Mouse (Mus musculus) right cerebral cortex, adult 2 months (tissue): ENCODE measurements around the gene Erbb2.

Experiments
- DNase-seq, 2 experiments: peaks; one replicate each; pipeline ENCODE4 v3.0.0; 2021 to 2022; ENCODE audit warnings: low spot score in 2 of 2

Erbb2 gene

DNA sequence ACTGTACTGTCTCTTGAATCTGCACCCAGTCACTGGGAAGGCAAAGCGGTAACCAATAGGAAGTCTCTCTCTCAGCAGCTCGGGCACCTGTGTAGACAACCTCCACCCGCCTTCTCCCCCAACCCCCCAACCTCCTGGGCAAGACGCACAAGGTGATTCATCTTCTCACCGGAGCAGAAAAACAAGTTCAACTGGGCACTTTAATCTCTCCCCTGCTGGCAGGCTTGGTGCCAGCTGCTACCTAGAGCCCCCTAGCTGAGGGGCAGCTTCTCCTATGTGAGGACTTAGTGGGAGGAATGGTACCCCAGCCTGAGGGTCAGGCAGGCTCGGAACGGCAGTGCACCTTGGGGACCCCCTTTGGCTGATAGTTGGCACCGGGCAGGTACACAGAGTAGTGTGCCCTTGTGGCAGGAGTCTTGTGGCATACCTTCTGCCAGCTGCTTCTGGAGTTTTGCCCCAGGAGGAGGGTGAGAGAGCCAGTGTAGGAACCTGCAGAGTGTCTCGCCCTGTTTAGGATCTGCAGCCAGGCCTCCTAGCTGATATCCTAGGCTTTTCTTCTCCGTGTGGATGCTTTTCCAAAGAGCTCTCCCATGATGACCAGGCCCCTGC is 6.8 kb downstream of the Erbb2 start:
- DNase-seq: no peak

DNA sequence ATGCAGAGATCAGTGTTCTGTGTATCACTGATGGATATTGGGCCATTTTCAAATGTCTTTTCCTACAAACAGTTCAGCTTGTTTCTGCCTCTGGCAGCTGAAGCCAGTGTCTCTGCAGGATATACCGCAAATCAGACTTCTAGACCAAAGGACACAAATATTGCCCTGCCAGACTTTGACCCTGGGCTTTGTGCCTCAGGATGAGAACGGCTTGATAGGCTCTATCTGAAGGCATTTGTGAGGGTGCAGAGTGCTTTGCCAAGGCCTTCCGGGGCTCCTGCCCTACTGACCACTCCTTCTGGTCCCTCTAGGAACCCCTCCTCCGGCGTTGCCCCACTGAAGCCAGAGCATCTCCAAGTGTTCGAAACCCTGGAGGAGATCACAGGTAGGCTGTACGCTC is 14.3 kb downstream of the Erbb2 start:
- no peak for DNase-seq

DNA sequence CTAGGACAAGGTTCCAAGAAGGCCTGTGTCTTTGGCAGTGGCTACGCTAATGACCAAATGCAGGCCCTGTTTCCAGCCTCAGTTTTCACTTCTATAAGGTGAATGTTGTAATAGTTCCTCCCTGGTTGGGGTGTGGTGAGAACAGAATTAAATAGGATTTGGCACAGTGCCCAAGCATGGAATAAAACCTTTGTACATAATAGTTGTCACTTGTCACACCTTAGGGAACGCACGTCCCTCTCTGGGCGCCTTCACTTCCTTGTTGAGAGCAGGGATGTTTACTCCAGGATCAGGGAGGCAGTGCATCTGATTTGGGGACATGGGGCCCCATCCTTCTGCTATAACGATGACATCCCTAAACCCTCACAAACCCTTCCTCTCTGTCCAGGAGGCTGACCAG is 16.2 kb downstream of the Erbb2 start:
- DNase-seq: no peak

DNA sequence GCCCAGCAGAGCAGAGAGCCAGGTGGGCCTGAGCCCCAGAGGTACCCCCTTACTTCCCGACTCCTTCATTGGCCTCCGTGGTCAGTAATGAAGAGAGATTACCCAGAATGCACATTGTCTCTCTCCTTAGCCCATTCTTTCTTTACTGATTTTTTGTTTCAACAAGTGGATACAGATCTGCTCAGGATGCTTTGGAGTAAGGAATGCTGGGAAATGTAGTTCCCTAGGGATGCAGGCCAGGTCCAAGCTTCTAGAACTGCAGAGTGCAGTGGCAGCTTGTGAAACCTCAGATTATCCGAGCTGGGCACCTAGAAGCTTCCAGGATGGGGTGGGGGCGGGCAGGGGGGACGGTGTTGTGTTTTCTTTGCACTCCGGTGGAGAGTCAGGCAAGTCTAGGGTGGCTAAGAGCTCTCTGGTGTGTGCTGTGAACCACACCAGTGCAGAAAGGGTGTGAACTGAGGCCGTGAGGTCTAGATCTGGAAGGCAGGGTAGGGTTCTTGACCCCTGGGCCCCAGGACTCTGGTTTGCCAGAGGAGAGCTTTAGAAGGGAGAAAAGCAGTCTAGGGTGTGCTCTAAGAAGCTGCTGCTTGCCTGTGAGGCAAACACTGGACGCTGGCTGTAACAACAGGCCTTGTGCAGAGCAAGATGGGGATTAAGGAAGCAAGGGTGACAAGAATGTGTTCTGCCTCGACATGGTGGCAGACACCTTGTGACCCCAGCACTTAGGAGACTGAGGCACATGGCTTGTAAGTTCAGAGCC is 19.7 kb downstream of the Erbb2 start:
- no peak for DNase-seq

DNA sequence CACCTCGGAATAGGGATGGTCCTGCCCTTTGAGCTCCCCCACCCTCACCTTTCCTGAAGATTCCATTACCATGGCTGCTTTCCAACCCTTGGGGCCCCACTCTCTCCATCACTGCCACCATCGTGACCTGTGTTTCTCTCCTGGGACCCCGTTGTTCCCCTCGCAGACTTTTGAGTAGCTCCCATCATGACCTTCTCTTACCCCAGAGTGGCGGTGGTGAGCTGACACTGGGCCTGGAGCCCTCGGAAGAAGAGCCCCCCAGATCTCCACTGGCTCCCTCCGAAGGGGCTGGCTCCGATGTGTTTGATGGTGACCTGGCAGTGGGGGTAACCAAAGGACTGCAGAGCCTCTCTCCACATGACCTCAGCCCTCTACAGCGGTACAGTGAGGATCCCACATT is 23.5 kb downstream of the Erbb2 start:
- DNase-seq: no peak

DNA sequence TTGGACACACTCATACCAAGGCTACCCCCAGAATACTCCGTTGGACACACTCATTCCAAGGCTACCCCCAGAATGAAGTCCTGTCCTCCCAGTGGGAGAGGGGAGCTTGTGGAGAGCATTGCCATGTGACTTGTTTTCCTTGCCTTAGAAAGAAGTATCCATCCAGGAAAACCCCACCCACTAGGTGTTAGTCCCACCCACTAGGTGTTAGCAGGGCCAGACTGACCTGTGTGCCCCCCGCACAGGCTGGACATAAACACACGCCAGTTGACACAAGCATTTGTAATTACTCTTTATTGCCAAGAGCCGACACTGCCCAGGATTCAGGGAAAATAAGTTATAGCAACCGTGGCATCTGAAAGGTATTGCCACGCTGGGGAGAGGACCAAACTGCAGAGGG is 25.2 kb downstream of the Erbb2 start:
- no peak for DNase-seq

DNA sequence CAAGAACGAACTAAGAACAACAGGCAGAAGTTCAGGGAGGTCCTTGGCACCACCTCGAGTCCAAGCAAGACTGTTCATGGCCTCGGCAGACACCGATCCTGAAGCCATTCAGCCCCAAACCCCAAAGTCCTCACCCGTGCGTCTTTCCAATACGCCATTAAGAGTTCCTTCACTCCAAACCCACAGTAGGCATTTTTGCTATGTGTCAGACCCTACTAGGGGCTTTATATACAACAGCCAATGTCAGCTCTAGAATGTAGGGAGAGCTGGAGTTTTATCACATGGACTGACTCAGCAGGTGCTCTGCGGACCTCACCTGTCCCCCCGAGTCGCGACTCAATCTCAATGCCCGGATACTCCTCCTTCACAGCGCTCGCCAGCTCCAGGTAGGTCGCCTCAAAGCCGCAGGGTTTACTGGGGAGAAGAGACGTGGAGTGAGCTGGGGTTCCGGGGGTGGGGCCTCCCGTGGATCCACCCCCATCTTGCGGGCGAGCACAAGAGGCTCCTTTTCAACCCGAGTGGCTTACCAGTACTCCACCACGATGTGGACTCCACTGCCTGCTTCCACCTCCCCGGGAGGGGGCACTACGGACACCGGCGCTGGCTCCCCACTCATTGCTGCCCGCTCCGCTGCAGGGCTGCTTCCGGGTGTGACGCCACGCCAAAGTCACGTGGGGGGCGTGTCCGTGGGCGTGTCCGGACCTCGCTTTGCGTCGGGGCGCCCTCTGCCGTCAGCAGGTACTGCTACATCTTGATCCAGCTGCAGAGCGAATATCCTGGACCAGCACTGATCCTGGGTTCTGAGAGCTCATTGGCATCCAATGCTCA is 26.3 kb downstream of the Erbb2 start, which contains the start of gene Mien1:
Mien1 (minus strand) TSS at position 661 of the 828 bp plus-strand sequence.
- peak; percentile 96 to 97 for DNase-seq

DNA sequence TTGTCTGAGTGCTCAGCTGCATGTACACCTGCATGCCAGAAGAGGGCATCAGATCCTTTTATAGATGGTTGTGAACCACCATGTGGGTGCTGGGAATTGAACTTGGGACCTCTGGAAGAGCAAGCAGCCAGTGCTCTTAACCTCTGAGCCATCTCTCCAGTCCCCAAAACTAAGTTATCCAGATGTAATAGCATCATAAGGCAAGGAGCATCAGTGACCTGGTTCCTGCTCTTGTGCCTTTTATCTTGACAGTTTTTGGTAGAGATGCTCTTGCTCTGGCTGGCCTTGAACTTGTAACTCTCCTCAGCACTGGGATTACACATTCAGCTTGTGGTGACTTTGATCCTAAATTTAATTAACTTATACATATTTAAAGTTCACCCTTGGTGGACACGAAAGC is 31.4 kb downstream of the Erbb2 start:
- DNase-seq: no peak

DNA sequence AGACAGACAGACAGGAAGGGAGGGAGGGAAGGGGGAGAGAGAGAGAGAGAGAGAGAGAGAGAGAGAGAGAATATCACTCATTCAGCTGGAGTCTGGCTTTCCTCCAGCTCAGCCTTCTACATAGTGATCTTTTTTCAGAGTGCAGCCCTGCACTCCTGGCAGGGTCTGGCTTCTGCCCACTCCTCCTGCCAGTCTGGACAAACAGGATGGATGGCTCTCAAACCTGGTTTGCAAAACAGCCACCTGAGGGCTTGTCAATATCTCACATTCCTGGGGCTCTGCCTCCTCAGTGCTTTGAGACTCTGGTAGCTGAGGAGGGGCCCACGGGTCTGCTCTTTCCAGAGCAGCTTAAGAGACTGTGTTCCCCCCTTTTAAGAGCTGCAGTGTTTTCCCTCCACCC is 33.0 kb downstream of the Erbb2 start:
- DNase-seq: no peak

DNA sequence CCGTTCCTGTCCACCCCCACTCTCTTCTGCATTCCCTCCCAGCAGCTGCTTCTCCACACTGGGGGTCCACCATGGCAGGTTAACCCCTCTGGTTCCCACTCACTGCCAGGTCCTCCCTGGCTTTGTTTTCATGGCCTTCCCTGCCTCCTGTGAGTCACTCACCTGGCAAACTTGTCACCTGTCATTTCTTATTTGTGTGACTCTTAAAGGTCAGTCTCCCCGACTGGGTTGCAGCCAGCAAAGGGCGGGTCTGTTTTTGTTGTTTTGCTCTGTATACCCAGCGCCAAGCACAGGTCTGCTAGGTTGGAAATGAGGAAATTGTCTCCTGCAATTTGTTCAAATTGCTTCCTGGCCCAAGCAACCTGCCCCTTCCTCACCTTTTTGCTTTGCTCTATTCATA is 33.4 kb downstream of the Erbb2 start:
- DNase-seq: no peak

DNA sequence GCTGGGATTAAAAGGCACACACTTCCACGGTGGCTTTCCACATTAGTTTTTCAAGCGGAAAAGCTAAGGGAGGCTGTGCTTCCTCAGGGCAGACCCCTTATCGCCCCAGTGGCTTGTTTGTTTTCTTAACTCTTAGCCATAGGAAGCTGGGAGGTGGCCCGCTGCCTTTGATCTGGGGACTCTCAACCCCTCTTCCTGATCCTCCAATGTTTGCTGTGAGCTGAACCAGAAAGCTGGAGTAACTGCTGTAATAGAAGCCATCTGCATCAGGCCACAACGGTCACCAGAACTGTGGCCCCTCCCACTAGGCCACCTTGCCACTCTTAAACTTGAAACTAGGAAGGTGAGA is 33.9 kb downstream of the Erbb2 start, which contains the start of gene Grb7:
Grb7 (plus strand) TSS at position 182 of the 349 bp plus-strand sequence.
- no peak for DNase-seq

DNA sequence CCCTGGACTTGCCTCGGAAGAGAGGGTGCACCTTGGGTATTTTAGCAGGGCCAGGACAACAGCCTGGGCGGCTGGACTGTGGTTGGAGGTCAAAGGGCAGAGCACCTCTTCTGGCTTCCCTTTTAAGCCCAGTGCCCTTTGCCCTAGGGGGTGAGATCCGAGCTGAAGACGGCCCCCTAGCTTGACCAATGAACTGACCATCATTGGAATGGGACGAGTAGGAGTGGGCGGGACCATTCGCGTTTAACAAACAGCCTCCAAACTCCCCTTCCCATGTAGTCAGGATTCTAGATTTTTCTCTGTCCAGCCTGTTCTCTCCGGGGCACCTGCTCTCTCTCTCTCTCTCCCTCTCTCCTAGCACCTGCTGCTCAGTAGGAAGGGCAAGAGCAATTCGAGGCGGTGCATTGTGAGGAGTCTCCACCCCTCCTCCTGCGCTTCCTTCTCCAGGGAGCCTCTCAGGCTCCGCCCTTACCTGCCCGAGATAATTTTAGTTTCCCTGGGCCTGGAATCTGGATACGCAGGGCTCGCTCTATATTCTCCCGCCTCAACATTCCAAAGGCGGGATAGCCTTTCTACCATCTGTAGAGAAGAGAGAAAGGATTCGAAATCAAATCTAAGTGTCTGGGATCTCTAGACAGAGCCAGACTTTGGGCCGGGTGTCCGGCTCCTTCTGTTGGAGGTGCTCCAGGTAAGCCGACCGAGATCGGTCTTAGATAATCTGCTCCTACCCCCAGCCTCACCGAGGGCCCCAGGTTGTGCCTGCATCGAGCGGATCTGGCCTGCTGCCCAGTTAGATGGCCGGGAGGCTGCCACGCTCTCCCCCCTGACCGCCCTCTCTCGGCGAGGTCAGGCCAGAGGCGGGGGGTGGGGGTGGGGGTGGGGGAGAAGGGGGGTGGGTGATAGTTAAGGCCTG is 34.5 kb downstream of the Erbb2 start:
- no peak for DNase-seq

DNA sequence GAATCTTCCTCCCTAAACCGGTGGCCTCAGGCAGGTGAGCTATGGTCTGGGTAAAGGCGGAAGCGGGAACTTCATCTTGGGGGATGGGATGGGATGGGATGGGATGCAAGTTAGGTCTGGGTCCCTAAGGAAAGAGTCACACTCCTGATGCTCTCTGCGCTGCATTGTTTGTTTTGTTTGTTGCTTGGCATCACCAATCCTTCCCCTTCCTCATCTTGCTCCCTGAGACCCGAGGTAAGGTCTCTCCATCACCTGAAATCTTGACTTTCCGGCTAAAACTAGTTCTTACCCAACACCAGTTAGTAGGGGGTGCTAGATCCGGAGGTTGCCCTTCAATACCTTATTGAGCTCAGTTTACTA is 35.2 kb downstream of the Erbb2 start:
- no peak for DNase-seq

DNA sequence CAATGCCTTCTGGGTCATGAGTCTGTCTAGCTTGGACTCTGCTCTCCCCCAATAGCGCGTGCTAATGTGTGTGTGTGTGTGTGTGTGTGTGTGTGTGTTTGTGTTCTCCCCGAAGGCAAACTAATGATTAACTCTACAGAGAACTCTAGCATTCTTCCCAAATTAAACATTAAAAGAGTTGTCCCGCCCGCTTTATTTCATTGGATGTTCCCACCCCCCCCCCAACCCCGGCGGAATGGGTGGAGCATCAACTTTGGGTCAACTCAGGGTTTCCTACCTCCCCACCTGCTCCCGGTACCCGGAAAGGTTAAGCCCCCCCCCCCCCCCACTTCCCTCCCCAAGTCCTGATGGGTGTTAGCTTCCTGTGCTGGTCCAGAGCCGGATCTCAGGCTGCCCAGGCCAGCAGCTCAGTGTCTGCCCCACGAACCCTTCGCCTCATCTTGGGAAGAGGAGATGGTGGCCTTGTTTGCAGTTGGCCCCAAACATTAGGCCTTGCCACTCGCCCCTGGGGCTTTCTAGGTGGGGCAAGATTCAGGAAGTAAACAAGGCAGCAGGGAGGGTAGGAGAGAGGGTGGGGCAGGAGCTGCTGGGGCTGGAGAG is 36.0 kb downstream of the Erbb2 start:
- no peak for DNase-seq

DNA sequence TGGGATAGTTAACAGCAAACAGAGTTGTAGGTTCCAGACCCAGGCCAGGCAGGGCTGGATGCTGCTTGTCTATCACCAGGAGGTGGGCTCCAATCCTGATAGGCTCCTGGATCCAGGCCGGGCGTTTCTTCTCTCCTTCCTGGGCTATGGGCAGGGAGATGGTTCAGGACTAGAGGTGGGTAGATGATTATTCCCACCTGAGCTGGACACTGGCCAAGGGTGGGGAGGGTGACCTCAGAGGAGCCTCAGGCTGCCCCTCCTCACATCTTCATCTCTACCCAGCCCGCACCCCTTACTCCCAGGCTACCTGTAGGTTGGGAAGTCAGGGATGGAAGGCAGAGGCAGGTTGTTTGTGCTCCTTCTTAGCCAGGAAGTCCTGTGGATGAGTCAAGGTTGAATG is 37.1 kb downstream of the Erbb2 start:
- DNase-seq: no peak

DNA sequence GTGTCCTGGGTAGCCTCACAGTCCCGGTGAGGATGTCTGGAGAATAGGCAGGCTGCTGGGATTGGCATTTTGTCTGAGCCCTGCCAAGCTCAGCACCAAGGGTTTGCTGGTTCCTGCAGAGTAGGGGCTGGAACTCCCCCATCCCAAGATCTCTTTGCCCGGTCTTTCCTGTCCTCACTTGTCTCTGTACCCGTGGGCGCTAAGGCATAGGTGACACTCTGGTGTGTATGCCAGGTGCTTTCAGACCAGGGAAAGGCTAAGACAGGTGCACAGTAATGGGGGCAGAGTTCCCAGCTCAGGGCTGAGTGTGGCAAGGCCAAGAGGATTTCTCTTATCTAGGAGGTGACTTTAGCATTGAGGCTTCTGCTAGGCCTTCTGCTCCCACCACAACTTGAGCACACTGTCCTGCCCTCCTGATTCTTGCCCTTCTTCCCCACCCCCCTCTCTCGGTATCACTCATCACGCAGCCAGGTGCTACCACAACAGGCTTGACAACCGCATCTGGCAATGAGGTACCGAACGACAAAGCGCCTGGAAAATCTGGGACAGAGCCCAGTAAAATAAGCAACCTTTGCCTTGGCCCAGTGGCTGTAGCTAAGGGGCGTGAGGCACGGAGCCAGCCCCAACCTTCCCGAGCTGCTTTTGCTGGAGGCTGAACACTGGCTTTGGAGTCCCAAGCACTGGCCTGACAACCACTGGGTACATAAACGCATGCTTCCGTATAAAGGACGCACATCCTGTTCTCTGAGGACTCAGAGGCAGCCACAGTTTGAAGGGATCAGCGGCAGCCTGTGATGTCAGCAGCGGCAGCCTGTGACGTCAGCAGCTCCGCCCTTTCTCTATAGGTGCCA is 37.9 kb downstream of the Erbb2 start:
- no peak for DNase-seq

DNA sequence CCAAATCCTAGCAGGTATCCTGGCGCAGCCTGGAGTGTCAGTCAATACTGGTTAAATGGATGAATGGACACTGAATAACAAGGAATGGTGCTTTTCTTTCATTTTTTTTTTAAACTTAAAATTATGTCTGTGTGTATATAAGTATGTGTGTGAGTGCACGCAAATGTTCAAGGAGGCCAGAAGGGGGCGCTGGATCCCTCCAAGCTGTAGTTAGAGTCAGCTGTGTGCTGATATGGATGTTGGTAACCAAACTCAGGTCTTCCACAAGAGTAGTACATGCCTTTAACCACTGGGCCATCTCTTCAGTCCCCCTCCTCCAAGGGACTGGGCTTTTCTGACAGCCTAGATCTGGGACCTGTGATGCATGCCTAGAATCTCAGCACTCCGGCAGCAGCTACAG is 43.2 kb downstream of the Erbb2 start:
- DNase-seq: no peak

DNA sequence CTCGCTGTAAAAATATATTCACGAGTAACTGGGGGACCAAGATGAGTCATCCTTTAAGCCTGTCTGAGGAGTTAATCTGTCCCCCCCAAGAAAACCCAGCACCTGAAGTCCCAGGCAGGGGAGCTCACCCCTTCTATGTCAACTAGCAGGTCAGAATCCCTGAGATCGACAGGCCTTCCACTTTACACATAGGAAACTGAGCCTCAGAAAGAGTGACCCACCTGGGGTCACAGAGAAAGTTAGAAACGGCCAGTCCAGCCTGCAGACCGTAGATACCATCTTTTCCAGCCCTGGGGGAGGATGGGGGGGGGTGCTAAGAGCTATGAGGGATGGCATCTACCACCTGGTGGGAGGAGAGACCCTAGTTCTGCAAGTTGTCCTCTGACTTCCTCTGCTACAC is 44.3 kb downstream of the Erbb2 start:
- DNase-seq: no peak

DNA sequence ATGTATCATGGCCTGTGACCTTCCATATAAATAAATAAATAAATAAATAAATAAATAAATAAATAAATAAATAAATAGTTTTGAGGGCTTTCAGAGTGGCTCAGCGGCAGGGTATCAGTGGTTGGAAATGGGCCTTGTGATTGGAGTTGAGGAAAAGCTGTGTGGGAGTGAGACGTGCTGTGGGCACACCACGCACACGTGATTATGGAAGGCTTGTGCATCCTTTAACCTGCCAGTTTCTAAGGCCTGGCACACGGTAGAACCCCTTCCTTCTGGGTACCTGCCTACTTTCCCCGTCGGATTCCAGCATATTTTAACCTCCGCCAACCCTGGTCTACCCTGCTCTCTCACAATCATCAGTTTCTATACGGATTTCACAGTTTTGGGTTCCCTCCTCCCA is 44.7 kb downstream of the Erbb2 start:
- no peak for DNase-seq

DNA sequence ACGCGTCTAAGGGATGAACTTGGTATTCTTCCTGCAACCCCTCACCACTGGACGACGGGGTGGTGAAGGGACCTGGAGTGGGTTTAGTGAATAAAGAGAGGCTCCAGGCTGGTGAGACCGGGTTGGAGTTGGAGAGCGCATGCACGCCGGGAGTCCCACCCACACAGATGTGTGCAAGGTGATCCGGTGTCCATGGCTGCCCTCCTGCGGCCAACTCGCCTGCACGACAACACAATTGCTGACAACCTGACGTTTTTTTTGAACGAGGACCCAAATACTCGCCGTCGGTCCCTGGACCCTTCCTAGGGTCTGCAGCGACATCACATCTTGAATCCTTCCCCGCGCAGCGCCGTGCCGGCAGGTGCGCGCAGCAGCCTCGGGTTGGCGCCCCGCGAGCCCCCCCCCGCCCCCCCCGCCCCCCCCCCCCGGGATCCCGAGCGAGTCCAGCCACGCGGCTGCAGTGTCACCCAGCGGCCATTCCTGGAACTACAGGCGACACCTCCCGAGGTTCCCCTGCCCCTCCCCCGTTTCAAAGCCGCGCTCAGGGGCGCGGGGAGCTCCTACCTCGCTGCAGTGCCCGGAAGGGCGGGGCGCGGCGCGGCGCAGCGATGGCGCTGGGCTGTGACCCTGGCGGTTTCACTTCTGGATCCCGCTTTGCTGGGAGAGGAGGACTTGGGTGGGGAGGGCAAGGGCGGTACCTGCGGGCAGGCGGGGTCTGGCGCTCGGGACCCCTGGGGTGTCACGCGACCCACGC is 45.3 kb downstream of the Erbb2 start:
- DNase-seq: peak; percentile 78 to 85
